In genomic region chr2:94766524-94766923, GRCm38 (mm10) we compare ENCODE assay signal across 16 mouse cellular contexts.
DNase-seq lines count a peak whose midpoint lies in the region; ATAC-seq and TF ChIP-seq lines count a peak whose summit lies in the region.
"Had no signal": no experiment of that assay in that cellular context is flagged by ENCODE, and none has a peak within 500 bp of the region (broad histone marks: within the 10 kb centered on the region; RNA-seq: fewer than 3 reads in every experiment).

No protein-coding gene starts in this region.

- H3K9me3 ChIP-seq in forebrain, postnatal 0 days (ENCODE audit: low read length) = no peaks in the 10 kb centered on the region
- no peaks in the 10 kb centered on the region for H3K9me3 ChIP-seq in forebrain, embryonic 16.5 days (ENCODE audit: control insufficient read depth, low read length)
- H3K9me3 ChIP-seq in liver, postnatal 0 days (ENCODE audit: low read length) = peaks cover 2% of the 10 kb centered on the region; the same call in 1 of the 2 replicates
- no peaks in the 10 kb centered on the region; the same call in 1 of the 2 replicates for H3K9me3 ChIP-seq in ES-Bruce4 (replicated peaks; ENCODE audit: control insufficient read depth, insufficient read depth, low read length, poor library complexity, severe bottlenecking)
- H3K9me3 ChIP-seq: embryonic facial prominence, embryonic 12.5 days; midbrain, embryonic 12.5 days had no signal

- no peak overlapping the region for H3K9ac ChIP-seq in forebrain, postnatal 0 days
- no peak overlapping the region for H3K9ac ChIP-seq in forebrain, embryonic 16.5 days (replicated peaks; ENCODE audit: low read depth, low read length)
- no peak overlapping the region for H3K9ac ChIP-seq in liver, postnatal 0 days (replicated peaks)
- no peak overlapping the region for H3K9ac ChIP-seq in ES-Bruce4 (ENCODE audit: low read depth, poor library complexity, severe bottlenecking)
- H3K9ac ChIP-seq: embryonic facial prominence, embryonic 12.5 days; liver, embryonic 13.5 days; midbrain, embryonic 12.5 days had no signal

- H3K4me1 ChIP-seq in forebrain, postnatal 0 days (ENCODE audit: insufficient read depth) = 0 out of 2 replicates have a peak, but pooled peaks cover 6% of the 10 kb centered on the region
- H3K4me1 ChIP-seq in forebrain, embryonic 16.5 days (replicated peaks; ENCODE audit: control insufficient read depth, insufficient read depth, low read length) = peaks cover 10% of the 10 kb centered on the region
- H3K4me1 ChIP-seq in liver, postnatal 0 days (ENCODE audit: insufficient read depth) = no peaks in the 10 kb centered on the region
- no peaks in the 10 kb centered on the region for H3K4me1 ChIP-seq in ES-Bruce4 (ENCODE audit: control insufficient read depth, insufficient read depth, low read length)
- H3K4me1 ChIP-seq: liver, embryonic 13.5 days had no signal

- TF ChIP-seq EP300 in liver, postnatal 0 days (IDR thresholded peaks at IDR 0.05; ENCODE audit: low read depth) = no peak
- no peak for TF ChIP-seq EP300 in ES-Bruce4 (IDR thresholded peaks at IDR 0.05; ENCODE audit: insufficient read depth, low read depth, low read length)

- no peak overlapping the region for H3K4me3 ChIP-seq in forebrain, postnatal 0 days (ENCODE audit: low read depth, low read length)
- no peak overlapping the region for H3K4me3 ChIP-seq in forebrain, embryonic 16.5 days (replicated peaks; ENCODE audit: low read length)
- no peak overlapping the region for H3K4me3 ChIP-seq in liver, postnatal 0 days (ENCODE audit: low read depth, low read length)
- no peak overlapping the region for H3K4me3 ChIP-seq in ES-Bruce4 (ENCODE audit: low read depth, low read length)
- H3K4me3 ChIP-seq: embryonic facial prominence, embryonic 12.5 days; liver, embryonic 13.5 days; midbrain, embryonic 12.5 days had no signal

- intact Hi-C loops in gastrocnemius, postnatal 36 days (cut with DNase I) = no loop called here

- no peak overlapping the region for H3K4me2 ChIP-seq in forebrain, postnatal 0 days (ENCODE audit: low read depth)
- no peak overlapping the region for H3K4me2 ChIP-seq in forebrain, embryonic 16.5 days (ENCODE audit: low read length)
- no peak overlapping the region for H3K4me2 ChIP-seq in liver, postnatal 0 days (ENCODE audit: low read depth, low read length)
- H3K4me2 ChIP-seq: embryonic facial prominence, embryonic 12.5 days; heart, embryonic 11.5 days; liver, embryonic 13.5 days; midbrain, embryonic 12.5 days had no signal

- 96% methylated on average over 2 of the region's 2 CpGs for WGBS in forebrain, postnatal 0 days
- WGBS in forebrain, embryonic 16.5 days = 94% methylated on average over 2 of the region's 2 CpGs
- WGBS in liver, postnatal 0 days (ENCODE audit: insufficient replicate concordance) = 83% methylated on average over 2 of the region's 2 CpGs

- no peaks in the 10 kb centered on the region for H3K27me3 ChIP-seq in forebrain, postnatal 0 days (ENCODE audit: insufficient read depth, low read length)
- H3K27me3 ChIP-seq in forebrain, embryonic 16.5 days (replicated peaks; ENCODE audit: control insufficient read depth, insufficient read depth, low read length) = no peaks in the 10 kb centered on the region
- no peaks in the 10 kb centered on the region for H3K27me3 ChIP-seq in liver, postnatal 0 days (ENCODE audit: insufficient read depth, low read length)
- H3K27me3 ChIP-seq in ES-Bruce4 (ENCODE audit: control insufficient read depth, insufficient read depth, low read length, poor library complexity, severe bottlenecking) = no peaks in the 10 kb centered on the region
- H3K27me3 ChIP-seq: embryonic facial prominence, embryonic 12.5 days; liver, embryonic 13.5 days; midbrain, embryonic 12.5 days had no signal

- TF ChIP-seq CTCF in forebrain, postnatal 0 days (IDR thresholded peaks at IDR 0.05; ENCODE audit: low read depth) = peak; percentile 31; the same call in 1 of the 2 replicates
- TF ChIP-seq CTCF in liver, postnatal 0 days (IDR thresholded peaks at IDR 0.05; ENCODE audit: low read depth) = peak; percentile 33; the same call in 1 of the 2 replicates
- peak; percentile 81 for TF ChIP-seq CTCF in ES-Bruce4 (IDR thresholded peaks at IDR 0.05; ENCODE audit: low read depth, low read length)

- no peak for ATAC-seq in forebrain, postnatal 0 days
- ATAC-seq in forebrain, embryonic 16.5 days = no peak
- no peak for ATAC-seq in liver, postnatal 0 days

- TF ChIP-seq POLR2A in ES-Bruce4 (IDR thresholded peaks at IDR 0.05; ENCODE audit: insufficient read depth, low read length) = no peak

- H3K27ac ChIP-seq in forebrain, postnatal 0 days (ENCODE audit: low read depth, low read length) = no peak overlapping the region
- H3K27ac ChIP-seq in forebrain, embryonic 16.5 days (ENCODE audit: low read length) = no peak overlapping the region
- H3K27ac ChIP-seq in liver, postnatal 0 days (ENCODE audit: low read depth) = no peak overlapping the region
- no peak overlapping the region for H3K27ac ChIP-seq in ES-Bruce4 (ENCODE audit: insufficient read depth, low read length)
- H3K27ac ChIP-seq: embryonic facial prominence, embryonic 12.5 days; liver, embryonic 13.5 days; midbrain, embryonic 12.5 days had no signal

- no peak for DNase-seq in forebrain, postnatal 0 days
- no peak for DNase-seq in liver, postnatal 0 days
- DNase-seq in liver = no peak
- peak; percentile 14 for DNase-seq in WW6 (ENCODE audit: low read depth, low spot score)
- DNase-seq in gastrocnemius, postnatal 36 days = no peak
- DNase-seq in ovary, adult 18-20 months (ENCODE audit: low spot score) = no peak
- DNase-seq: cerebellum, postnatal 36 days; gastrocnemius, postnatal 10 days; liver, embryonic 13.5 days; lung, postnatal 36 days; thymus, adult 2 months had no signal

- H3K36me3 ChIP-seq in forebrain, postnatal 0 days (ENCODE audit: insufficient read depth) = no peaks in the 10 kb centered on the region
- H3K36me3 ChIP-seq in forebrain, embryonic 16.5 days (ENCODE audit: control insufficient read depth, insufficient read depth) = no peaks in the 10 kb centered on the region
- no peaks in the 10 kb centered on the region for H3K36me3 ChIP-seq in liver, postnatal 0 days (replicated peaks; ENCODE audit: insufficient read depth, low read length)
- no peaks in the 10 kb centered on the region for H3K36me3 ChIP-seq in ES-Bruce4 (ENCODE audit: control insufficient read depth, insufficient read depth, low read length, poor library complexity, severe bottlenecking)
- H3K36me3 ChIP-seq: embryonic facial prominence, embryonic 12.5 days; liver, embryonic 13.5 days; midbrain, embryonic 12.5 days had no signal

Comparison
In these comparisons a context has a peak if more than half of its experiments do, and no peak if none do; other contexts are left out.
1. CTCF ChIP-seq: peak in every context shown above with its lines; median percentile 81 in ES-Bruce4; 33 in liver, postnatal 0 days; 31 in forebrain, postnatal 0 days.